Mouse (Mus musculus) midbrain, embryonic 15.5 days (tissue): Measurements from ENCODE around the gene Med24. TPM values are rescaled to one million over a fixed set of nuclear protein-coding genes. Genes with fewer than 3 reads are reported as not detected.

ENCODE experiments used
- ATAC-seq: fragments of 200-750 bp; cut with Nextera tagmentation; replicated peaks from 2 replicates; pipeline ENCODE4 v1.8.0; 2017; ENCODE audit warnings: moderate TSS enrichment
- H3K27ac ChIP-seq: fragments of 300-500 bp; sonication (generic); 2 replicates; pipeline ENCODE4 v1.5.1; 2015; ENCODE audit warnings: mild to moderate bottlenecking, inconsistent platforms
- H3K27me3 ChIP-seq: fragments of 300-500 bp; sonication (generic); replicated peaks from 2 replicates; pipeline ENCODE4 v1.6.1; 2015; ENCODE audit warnings: inconsistent platforms
- H3K36me3 ChIP-seq: fragments of 300-500 bp; sonication (generic); replicated peaks from 2 replicates; pipeline ENCODE4 v1.6.1; 2015; ENCODE audit warnings: inconsistent platforms
- H3K4me1 ChIP-seq: fragments of 300-500 bp; sonication (generic); 2 replicates; pipeline ENCODE4 v1.6.1; 2015; ENCODE audit warnings: inconsistent platforms
- H3K4me2 ChIP-seq: fragments of 300-500 bp; sonication (generic); 2 replicates; pipeline ENCODE4 v1.6.1; 2015; ENCODE audit warnings: inconsistent platforms, mild to moderate bottlenecking, moderate library complexity
- H3K4me3 ChIP-seq: fragments of 300-500 bp; sonication (generic); 2 replicates; pipeline ENCODE4 v1.5.1; 2015; ENCODE audit warnings: mild to moderate bottlenecking, inconsistent platforms
- H3K9ac ChIP-seq: fragments of 300-500 bp; sonication (generic); 2 replicates; pipeline ENCODE4 v1.6.1; 2015; ENCODE audit warnings: mild to moderate bottlenecking, inconsistent platforms
- H3K9me3 ChIP-seq: fragments of 300-500 bp; sonication (generic); 2 replicates; pipeline ENCODE4 v1.6.1; 2016; ENCODE audit warnings: inconsistent platforms
- WGBS: fragments of 180-500 bp; shearing (Covaris S2); methylation state at CpG from one replicate; pipeline ENCODE4 v1.1.7; 2015; ENCODE audit warnings: mixed read lengths; 5-methylcytosine and 5-hydroxymethylcytosine counted together
- polyA plus RNA-seq: library from polyadenylated mRNA; unstranded; fragments of >200 nt; fragmentation: Nextera tagmentation; extraction: Ambion mirVana; gene quantifications from 2 replicates; pipeline ENCODE4 v1.2.1, GENCODE M21; 2015

The Med24 gene
- polyA plus RNA-seq, 1 experiment from 2014 or later: 82.9 TPM

GRCm38 (mm10) chr11:98748506-98749416 is 19.5 kb upstream of the Med24 start:
- Histone ChIP-seq H3K36me3 (peaks cover 6% of the 10 kb centered on the region), H3K4me3 (peak overlapping the region; percentile 24), H3K4me2 (peak overlapping the region; percentile 67), H3K4me1 (peaks cover 98% of the 10 kb centered on the region), H3K9ac (peak overlapping the region; percentile 46), H3K27ac (peak overlapping the region; percentile 94), H3K27me3 (no peaks in the 10 kb centered on the region), H3K9me3 (no peaks in the 10 kb centered on the region)
- peak; percentile 28; the same call in 1 of the 2 replicates for ATAC-seq
- WGBS: 9% methylated on average over 15 of the region's 15 CpGs

- peak overlapping the region; percentile 67 for H3K4me2 ChIP-seq
- H3K36me3 ChIP-seq: no peaks in the 10 kb centered on the region
- peaks cover 98% of the 10 kb centered on the region for H3K4me1 ChIP-seq
- peak overlapping the region; percentile 94 for H3K27ac ChIP-seq
- H3K9ac ChIP-seq: peak overlapping the region; percentile 46
- WGBS: 11% methylated on average over 6 of the region's 6 CpGs
- H3K27me3 ChIP-seq: no peaks in the 10 kb centered on the region
- no peak for ATAC-seq
- H3K9me3 ChIP-seq: no peaks in the 10 kb centered on the region
- H3K4me3 ChIP-seq: peak overlapping the region; percentile 24
Observed at GRCm38 (mm10) chr11:98747804-98748505, 18.7 kb upstream of the Med24 start.

DNA sequence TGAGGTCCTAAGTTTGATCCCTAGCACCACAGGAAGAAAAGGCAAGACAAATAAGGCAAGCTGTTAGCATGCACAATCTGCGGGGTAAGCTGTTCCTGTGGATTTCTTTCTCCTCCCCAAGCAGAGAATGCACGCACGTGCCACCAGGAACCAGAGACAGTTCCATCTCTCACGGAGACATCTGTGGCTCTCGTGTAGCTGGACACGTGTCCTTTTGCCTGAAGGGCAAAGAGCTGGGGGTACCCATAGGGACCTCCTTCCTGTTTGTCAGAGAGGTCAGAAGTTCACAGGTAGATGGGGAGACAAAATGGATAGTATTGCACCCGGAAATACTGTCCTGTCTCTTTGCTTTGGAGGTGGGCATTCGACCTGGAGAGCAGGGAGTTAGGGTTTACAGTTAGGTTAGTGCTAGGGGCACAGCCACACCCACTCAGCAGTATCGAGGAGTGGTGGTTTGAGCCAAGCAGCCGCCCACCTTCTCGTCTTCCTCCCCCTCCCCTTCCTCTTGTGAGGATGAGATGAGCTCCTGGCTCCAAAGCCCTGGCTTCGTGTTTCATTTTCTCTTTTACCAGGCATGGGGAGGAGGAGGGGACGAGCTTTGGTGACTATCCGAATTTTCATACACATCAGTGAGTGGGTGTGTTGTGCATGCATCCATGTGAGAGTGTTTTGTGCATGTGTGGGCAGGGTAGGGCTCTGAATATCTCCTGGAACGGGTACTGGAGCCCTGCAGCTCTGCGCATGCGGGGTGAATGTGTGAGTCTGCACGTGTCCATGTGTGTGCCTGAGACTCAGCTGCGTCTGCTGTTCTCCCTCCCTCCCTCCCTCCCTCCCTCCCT is 17.8 kb upstream of the Med24 start:
- Histone ChIP-seq H3K9ac (peak overlapping the region; percentile 37), H3K27me3 (no peaks in the 10 kb centered on the region), H3K4me2 (peak overlapping the region; percentile 67), H3K4me3 (peak overlapping the region; percentile 26), H3K36me3 (no peaks in the 10 kb centered on the region), H3K9me3 (no peaks in the 10 kb centered on the region), H3K4me1 (peaks cover 89% of the 10 kb centered on the region), H3K27ac (peak overlapping the region; percentile 94)
- 5% methylated on average over 19 of the region's 19 CpGs for WGBS
- ATAC-seq: peak; percentile 44

DNA sequence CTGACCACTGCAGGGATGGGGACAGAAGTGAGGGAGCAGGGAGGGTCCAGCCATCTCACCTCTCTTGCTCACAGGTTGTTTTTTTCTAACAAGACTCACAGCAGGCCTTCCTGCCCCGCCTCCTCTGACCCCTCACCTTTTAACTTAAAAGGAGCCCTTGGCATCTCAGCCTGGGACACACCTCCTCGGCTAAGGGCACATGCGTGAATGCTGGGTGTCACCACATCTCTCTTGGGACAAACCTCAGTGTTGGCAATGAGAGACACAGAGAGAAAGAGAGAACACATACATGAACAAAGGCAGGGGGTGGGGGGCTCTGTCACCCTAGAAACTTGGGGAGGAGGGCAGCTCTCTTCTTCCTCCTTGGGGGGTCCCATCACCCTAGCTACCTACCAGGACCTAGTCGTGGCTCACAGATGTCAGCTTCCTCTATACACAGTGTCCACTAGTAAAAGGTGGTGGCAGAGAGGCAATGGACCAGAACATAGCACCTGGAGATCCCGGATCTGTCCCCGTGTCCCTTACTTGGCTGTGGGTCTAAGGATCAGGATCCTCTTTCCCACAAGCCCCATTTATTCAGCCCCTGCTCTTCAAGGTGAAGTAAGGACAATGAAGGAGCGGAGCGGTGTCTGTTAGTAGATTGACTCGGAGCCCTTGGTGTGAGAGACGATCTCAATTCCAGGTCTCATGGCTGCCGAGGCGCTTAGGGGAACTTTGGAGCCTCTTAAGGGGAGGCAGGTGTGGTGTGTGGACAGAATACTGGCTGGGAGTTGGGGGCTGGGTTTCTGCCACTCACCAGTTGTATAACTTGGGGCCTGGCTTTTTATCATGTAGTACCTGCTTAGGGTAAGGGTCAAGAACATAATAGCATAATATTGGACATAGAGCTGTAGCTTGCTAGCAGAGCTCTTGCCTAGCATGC is 17.0 kb upstream of the Med24 start:
- Histone ChIP-seq H3K36me3 (no peaks in the 10 kb centered on the region), H3K27me3 (no peaks in the 10 kb centered on the region), H3K9me3 (no peaks in the 10 kb centered on the region), H3K27ac (peak overlapping the region; percentile 94), H3K4me2 (peak overlapping the region; percentile 67), H3K9ac (peak overlapping the region; percentile 37), H3K4me1 (peaks cover 82% of the 10 kb centered on the region), H3K4me3 (peak overlapping the region; percentile 26; the same call in 1 of the 2 replicates)
- no peak for ATAC-seq
- 55% methylated on average over 12 of the region's 12 CpGs for WGBS

DNA sequence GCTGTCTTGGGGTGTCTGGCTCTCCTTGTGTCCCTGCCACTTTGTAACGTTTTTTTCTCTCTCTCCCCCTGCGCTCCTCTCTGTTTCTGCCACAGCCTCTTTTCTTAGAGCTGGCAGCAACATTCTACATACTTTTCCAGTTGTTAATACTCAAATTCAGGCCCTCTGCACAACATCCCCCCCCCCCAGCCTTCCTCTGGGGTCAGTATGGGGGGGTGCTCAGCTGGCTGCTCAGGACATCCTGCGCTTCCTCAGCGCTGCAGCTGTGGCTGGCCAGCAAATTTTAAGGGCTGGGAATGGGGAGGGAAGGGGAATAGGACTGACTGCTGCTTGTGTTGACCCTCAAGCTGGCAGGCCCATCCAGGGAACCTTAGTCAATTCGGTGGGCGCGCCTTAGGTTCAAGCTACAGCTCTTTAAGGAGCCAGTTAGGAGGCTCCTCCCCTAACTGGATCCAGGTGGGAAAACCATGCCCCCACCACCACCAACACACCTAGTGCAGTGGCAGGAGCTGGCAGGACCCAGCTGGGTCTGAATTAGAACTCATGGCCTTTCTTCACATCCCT is 15.3 kb upstream of the Med24 start:
- H3K4me1 ChIP-seq: peaks cover 81% of the 10 kb centered on the region
- H3K4me3 ChIP-seq: peak overlapping the region; percentile 90
- peak overlapping the region; percentile 98 for H3K9ac ChIP-seq
- peak overlapping the region; percentile 100 for H3K27ac ChIP-seq
- WGBS: 34% methylated on average over 7 of the region's 7 CpGs
- H3K9me3 ChIP-seq: no peaks in the 10 kb centered on the region
- H3K4me2 ChIP-seq: peak overlapping the region; percentile 67
- no peaks in the 10 kb centered on the region for H3K27me3 ChIP-seq
- no peaks in the 10 kb centered on the region for H3K36me3 ChIP-seq
- ATAC-seq: no peak

GRCm38 (mm10) chr11:98743655-98744345 is 14.6 kb upstream of the Med24 start:
- Histone ChIP-seq H3K27me3 (no peaks in the 10 kb centered on the region), H3K27ac (peak overlapping the region; percentile 100), H3K4me1 (peaks cover 80% of the 10 kb centered on the region), H3K9ac (peak overlapping the region; percentile 98), H3K9me3 (no peaks in the 10 kb centered on the region), H3K4me2 (peak overlapping the region; percentile 67), H3K4me3 (peak overlapping the region; percentile 90), H3K36me3 (no peaks in the 10 kb centered on the region)
- no peak for ATAC-seq
- 2% methylated on average over 9 of the region's 9 CpGs for WGBS

DNA sequence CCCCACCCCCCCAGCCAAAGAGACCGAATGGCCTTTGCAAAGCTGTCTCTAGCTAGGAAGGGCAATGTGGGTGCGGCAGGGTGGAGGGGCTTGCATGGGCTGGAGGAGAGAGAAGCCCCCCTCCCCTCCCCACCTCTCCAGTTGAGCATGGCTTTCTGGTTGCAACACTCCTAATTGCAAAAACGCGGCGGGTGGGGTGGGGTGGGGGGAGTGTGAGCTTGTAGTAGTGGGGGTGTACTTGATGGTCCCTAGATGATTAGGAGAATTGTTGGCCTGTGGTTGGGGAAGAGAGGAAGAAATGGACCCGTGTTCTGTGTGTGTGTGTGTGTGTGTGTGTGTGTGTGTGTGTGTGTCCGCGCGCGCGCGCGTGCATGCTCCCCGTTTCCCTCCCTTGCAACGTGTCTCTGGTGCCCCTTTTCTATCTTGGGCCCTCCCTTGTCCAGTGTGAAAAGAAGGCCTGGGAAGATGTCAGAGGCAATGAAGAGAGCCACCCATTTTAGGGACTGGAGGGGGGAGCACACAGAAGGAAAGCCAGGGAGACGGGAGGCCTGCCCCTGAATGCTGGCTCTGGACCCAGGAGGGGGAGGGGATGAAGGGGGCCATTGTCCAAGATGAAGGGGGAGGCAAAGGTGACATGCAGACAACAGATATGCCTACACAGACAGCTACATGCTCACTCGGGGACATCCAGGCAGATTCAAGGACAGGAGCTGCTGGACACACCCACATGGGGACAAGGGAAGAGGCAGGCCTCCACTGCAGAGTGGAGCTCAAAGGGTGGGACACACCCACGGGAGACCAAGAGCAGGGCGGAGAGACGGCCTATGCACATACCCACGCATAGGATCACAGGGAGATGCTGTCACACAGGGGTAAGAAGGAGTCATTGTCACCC is 13.4 kb upstream of the Med24 start:
- Histone ChIP-seq H3K4me3 (peak overlapping the region; percentile 90), H3K9ac (peak overlapping the region; percentile 98), H3K36me3 (no peaks in the 10 kb centered on the region), H3K4me1 (peaks cover 77% of the 10 kb centered on the region), H3K9me3 (no peaks in the 10 kb centered on the region), H3K27ac (peak overlapping the region; percentile 100), H3K27me3 (no peaks in the 10 kb centered on the region), H3K4me2 (peak overlapping the region; percentile 67)
- WGBS: under 1% methylated on average over 21 of the region's 21 CpGs
- peak; percentile 32 for ATAC-seq

DNA sequence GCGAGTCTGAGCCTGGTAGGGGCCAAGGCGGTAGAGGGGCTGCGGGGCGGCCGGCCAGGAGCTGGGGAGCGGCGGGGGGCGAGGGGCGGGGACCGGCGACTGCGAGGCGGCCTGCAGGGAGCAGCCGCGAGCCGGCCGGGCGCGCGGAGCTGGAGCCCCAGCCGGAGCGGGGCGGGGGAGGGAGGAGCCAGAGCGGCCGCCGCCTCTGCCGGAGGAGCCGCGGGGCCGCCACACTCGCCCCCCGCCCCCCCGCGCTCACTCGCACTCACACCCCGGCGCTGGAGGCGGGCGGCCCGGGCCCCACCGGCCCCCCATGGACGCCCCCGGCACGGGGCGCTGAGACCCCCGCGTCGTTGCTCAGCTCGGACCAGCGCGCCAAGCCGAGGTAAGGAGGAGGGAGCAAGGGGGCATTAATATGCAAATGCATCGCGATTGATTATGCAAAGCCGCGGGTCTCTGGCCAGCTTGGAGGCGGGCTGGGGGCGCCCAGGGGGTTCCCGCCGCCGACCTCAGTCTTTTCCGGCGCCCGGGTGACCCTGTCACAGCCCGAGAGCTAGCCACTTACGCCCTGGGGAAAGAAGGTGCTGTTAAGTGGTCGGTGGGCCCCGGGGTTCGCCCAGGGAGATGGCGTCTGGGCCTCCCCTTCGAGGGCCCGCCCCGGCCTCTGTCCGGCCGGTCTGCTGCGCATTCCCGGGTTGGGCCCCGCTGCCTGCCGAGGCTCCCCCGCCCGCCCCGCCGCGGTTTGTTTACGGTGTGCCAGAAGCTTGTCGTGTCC is 12.6 kb upstream of the Med24 start:
- no peaks in the 10 kb centered on the region for H3K27me3 ChIP-seq
- peak overlapping the region; percentile 90 for H3K4me3 ChIP-seq
- peak overlapping the region; percentile 100 for H3K27ac ChIP-seq
- peaks cover 71% of the 10 kb centered on the region for H3K4me1 ChIP-seq
- no peaks in the 10 kb centered on the region for H3K36me3 ChIP-seq
- H3K4me2 ChIP-seq: peak overlapping the region; percentile 67
- WGBS: under 1% methylated on average over 59 of the region's 86 CpGs
- H3K9ac ChIP-seq: peak overlapping the region; percentile 98
- ATAC-seq: peak; percentile 62
- H3K9me3 ChIP-seq: no peaks in the 10 kb centered on the region

DNA sequence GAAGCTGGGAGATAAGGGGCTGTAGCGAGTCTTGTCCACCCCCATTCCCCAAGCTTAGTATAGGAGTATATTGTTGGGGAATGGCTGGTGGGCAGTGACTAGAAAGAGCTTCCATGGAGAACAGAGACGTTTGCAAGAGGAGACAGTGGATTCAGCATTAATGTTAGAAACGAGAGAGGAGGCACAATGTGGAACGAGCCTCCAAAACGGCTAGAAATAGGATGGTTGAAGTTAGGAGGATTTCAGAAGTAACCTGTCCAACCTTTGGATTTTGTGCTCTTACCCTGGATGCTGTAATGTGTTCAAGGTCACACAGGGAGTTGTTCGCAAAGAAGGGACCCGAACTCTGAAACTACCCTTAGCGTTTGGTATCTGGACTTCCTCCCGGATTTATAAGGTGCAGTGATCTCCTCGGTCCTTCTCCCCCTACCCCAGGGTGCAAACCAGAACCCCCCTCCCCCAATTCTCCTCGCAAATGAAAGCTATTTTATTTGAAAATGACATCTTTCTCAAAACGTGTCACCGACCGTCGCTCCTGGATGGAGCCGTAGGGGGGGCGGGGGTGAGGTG is 11.9 kb upstream of the Med24 start:
- H3K36me3 ChIP-seq: no peaks in the 10 kb centered on the region
- peak overlapping the region; percentile 100 for H3K27ac ChIP-seq
- ATAC-seq: no peak
- H3K9ac ChIP-seq: peak overlapping the region; percentile 98
- no peaks in the 10 kb centered on the region for H3K27me3 ChIP-seq
- no peaks in the 10 kb centered on the region for H3K9me3 ChIP-seq
- peak overlapping the region; percentile 90 for H3K4me3 ChIP-seq
- under 1% methylated on average over 17 of the region's 17 CpGs for WGBS
- H3K4me2 ChIP-seq: peak overlapping the region; percentile 67
- H3K4me1 ChIP-seq: peaks cover 65% of the 10 kb centered on the region
